Mouse (Mus musculus) midbrain, embryonic 15.5 days (tissue): Measurements from ENCODE around the gene Rassf6. TPM values are rescaled to one million over a fixed set of nuclear protein-coding genes. Genes with fewer than 3 reads are reported as not detected.
A peak's percentile ranks its signal among the peaks of the same experiment; 100 is the strongest.

Experiments used
- ATAC-seq: fragments of 200-750 bp; cut with Nextera tagmentation; replicated peaks from 2 replicates; pipeline ENCODE4 v1.8.0; 2017; ENCODE audit warnings: moderate TSS enrichment
- H3K27ac ChIP-seq: fragments of 300-500 bp; sonication (generic); 2 replicates; pipeline ENCODE4 v1.5.1; 2015; ENCODE audit warnings: mild to moderate bottlenecking, inconsistent platforms
- H3K27me3 ChIP-seq: fragments of 300-500 bp; sonication (generic); replicated peaks from 2 replicates; pipeline ENCODE4 v1.6.1; 2015; ENCODE audit warnings: inconsistent platforms
- H3K36me3 ChIP-seq: fragments of 300-500 bp; sonication (generic); replicated peaks from 2 replicates; pipeline ENCODE4 v1.6.1; 2015; ENCODE audit warnings: inconsistent platforms
- H3K4me1 ChIP-seq: fragments of 300-500 bp; sonication (generic); 2 replicates; pipeline ENCODE4 v1.6.1; 2015; ENCODE audit warnings: inconsistent platforms
- H3K4me2 ChIP-seq: fragments of 300-500 bp; sonication (generic); 2 replicates; pipeline ENCODE4 v1.6.1; 2015; ENCODE audit warnings: inconsistent platforms, mild to moderate bottlenecking, moderate library complexity
- H3K4me3 ChIP-seq: fragments of 300-500 bp; sonication (generic); 2 replicates; pipeline ENCODE4 v1.5.1; 2015; ENCODE audit warnings: mild to moderate bottlenecking, inconsistent platforms
- H3K9ac ChIP-seq: fragments of 300-500 bp; sonication (generic); 2 replicates; pipeline ENCODE4 v1.6.1; 2015; ENCODE audit warnings: mild to moderate bottlenecking, inconsistent platforms
- H3K9me3 ChIP-seq: fragments of 300-500 bp; sonication (generic); 2 replicates; pipeline ENCODE4 v1.6.1; 2016; ENCODE audit warnings: inconsistent platforms
- WGBS: fragments of 180-500 bp; shearing (Covaris S2); methylation state at CpG from one replicate; pipeline ENCODE4 v1.1.7; 2015; ENCODE audit warnings: mixed read lengths; 5-methylcytosine and 5-hydroxymethylcytosine counted together
- polyA plus RNA-seq: library from polyadenylated mRNA; unstranded; fragments of >200 nt; fragmentation: Nextera tagmentation; extraction: Ambion mirVana; gene quantifications from 2 replicates; pipeline ENCODE4 v1.2.1, GENCODE M21; 2015

The Rassf6 gene
- polyA plus RNA-seq = 1.4 and 1.8 TPM in 2 replicates

- WGBS = 14% methylated on average over 26 of the region's 26 CpGs
- Histone ChIP-seq H3K27me3 (no peaks in the 10 kb centered on the region), H3K4me2 (peak within 1 kb of the TSS; percentile 82), H3K9me3 (no peaks in the 10 kb centered on the region), H3K9ac (peak within 1 kb of the TSS; percentile 45), H3K27ac (no peak within 1 kb of the TSS), H3K36me3 (no peaks in the 10 kb centered on the region), H3K4me3 (peak within 1 kb of the TSS; percentile 52), H3K4me1 (peaks cover 6% of the 10 kb centered on the region; the same call in 1 of the 2 replicates)
- ATAC-seq = peak; percentile 88
These were observed at the start of gene Rassf6 for GRCm38 (mm10) chr5:90640286-90641217. Rassf6 (minus strand) TSS chr5:90640657.

DNA sequence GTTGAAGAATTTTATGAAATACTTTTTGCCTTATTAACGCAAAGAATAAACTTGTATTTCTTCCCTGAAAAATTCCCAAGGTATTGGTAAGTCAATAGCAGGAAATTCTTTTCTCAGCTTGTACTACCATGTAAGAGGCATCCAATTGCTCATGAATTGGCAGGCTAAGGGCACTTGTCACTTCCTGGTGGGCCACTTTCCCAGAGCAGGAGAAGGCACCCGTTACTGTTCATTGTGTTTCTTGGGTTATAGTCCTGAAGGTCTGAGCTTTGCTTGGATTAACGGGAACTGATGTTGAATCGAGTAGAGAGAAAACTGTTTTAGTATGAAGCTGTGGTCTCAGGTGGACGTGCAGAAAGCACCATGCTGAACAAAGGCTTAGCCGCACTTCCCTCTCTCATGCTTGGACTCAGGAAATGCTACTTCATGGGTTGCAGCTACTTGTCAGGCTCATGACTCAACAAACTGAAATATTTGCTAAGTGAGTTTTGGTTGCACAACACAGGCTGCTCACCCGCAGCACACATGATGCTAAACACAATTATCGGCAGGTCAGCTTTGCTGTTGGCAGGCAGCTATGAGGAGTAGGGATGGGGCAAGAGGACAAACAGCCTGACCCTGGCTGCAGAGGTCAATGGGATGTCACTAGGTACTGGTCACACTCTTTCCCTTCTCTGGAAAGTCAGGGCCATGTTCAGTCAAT lies 49.1 kb upstream of the Rassf6 start:
- WGBS = 91% methylated on average over 8 of the region's 8 CpGs
- no peak overlapping the region for H3K4me3 ChIP-seq

DNA sequence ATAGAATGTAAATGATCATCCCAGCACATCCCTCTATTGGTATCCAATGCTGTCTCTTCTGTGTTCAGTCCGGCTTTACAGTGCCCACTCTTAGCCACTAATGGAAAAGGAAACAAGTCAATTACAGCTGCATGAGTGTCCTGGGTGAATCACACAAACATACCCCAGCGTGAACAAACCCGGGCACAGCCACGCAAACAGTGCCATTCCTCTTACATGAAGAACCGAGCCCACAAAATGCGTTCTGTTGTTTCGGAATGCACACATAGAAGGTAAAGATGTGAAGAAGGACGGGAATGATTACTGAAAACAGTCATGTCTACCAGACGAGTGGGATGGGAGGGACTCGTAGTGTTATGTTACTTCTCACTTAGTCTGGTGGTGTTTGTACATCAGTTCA lies 47.5 kb upstream of the Rassf6 start:
- no peak for ATAC-seq
- no peak overlapping the region for H3K9ac ChIP-seq
- H3K27me3 ChIP-seq = no peaks in the 10 kb centered on the region
- no peaks in the 10 kb centered on the region for H3K4me1 ChIP-seq
- no peaks in the 10 kb centered on the region for H3K36me3 ChIP-seq
- H3K9me3 ChIP-seq = no peaks in the 10 kb centered on the region
- no peak overlapping the region for H3K4me2 ChIP-seq
- no peak overlapping the region for H3K27ac ChIP-seq
- WGBS = 94% methylated on average over 10 of the region's 10 CpGs
- no peak overlapping the region for H3K4me3 ChIP-seq

More for the DNA sequence above, 49.1 kb upstream of the Rassf6 start:
- H3K4me2 ChIP-seq = no peak overlapping the region
- H3K27me3 ChIP-seq = no peaks in the 10 kb centered on the region
- H3K9me3 ChIP-seq = no peaks in the 10 kb centered on the region
- no peak overlapping the region for H3K27ac ChIP-seq
- no peak overlapping the region for H3K9ac ChIP-seq
- H3K36me3 ChIP-seq = no peaks in the 10 kb centered on the region
- no peak for ATAC-seq
- no peaks in the 10 kb centered on the region for H3K4me1 ChIP-seq

DNA sequence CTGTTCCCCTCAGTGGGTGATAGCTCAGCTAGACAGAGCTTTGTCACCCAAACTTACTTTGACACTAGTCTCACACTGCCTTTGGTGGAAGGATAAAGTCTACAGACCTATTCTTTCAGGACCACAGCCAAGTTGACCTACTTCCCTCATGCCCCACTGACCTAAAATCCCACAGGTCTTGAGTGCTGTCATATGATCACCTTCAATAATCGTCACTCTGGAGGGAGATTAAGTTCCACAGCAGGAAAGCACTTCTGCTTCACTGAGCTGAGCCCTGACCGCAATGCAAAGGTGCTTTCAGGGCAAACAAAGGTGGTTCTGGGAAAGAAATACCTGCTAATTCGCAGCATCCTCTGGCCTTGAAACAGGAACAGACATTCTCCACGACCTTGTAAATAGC lies 44.5 kb upstream of the Rassf6 start:
- ATAC-seq = no peak
- Histone ChIP-seq H3K4me2 (no peak overlapping the region), H3K36me3 (no peaks in the 10 kb centered on the region), H3K27ac (no peak overlapping the region), H3K4me1 (no peaks in the 10 kb centered on the region), H3K27me3 (no peaks in the 10 kb centered on the region), H3K4me3 (no peak overlapping the region), H3K9ac (no peak overlapping the region), H3K9me3 (no peaks in the 10 kb centered on the region)
- 49% methylated on average over 4 of the region's 4 CpGs for WGBS

DNA sequence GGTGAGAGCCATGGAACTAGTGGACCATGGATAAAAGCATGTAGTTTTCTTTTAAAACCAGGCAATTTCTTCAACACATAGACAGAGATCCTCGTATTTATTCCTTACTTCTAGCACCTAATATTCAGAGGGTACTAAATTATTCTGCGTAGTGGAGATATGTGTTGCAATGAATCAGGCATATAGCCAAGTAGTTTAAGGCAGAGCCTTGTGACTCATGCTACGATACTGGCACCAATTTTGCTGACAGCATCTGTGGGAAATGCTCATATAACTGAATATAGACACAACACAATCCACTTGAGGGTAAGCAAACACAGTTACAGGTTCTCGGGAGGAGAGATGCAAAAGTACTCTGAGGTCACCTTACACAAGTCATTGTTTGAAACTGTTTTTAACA lies 41.4 kb upstream of the Rassf6 start:
- ATAC-seq = no peak
- no peaks in the 10 kb centered on the region for H3K36me3 ChIP-seq
- 91% methylated on average over 4 of the region's 4 CpGs for WGBS

DNA sequence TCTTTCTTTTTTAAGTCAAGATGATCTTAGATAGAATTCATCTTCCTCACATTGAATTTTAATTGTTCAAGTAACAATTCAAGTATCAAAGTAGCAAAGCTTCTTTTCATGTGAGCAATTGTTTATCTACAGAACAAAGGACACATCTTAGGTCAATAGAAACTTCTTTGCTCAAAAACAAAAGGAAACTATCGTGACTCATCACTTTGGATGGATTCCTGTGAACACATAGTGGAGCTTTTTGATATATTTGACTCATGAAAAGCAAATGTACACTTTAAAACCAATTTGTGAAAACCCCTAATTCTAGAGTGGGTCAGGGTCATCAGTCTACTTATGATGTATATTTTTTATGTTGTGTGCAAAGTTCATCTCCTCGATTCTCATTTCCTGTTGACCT lies 37.1 kb upstream of the Rassf6 start:
- Histone ChIP-seq H3K36me3 (no peaks in the 10 kb centered on the region), H3K4me2 (no peak overlapping the region), H3K27ac (no peak overlapping the region), H3K4me3 (no peak overlapping the region), H3K4me1 (no peaks in the 10 kb centered on the region), H3K9me3 (no peaks in the 10 kb centered on the region), H3K27me3 (no peaks in the 10 kb centered on the region), H3K9ac (no peak overlapping the region)
- 84% methylated on average over 2 of the region's 2 CpGs for WGBS
- no peak for ATAC-seq

More for the DNA sequence above, 41.4 kb upstream of the Rassf6 start:
- H3K9ac ChIP-seq = no peak overlapping the region
- H3K27me3 ChIP-seq = no peaks in the 10 kb centered on the region
- no peaks in the 10 kb centered on the region for H3K4me1 ChIP-seq
- H3K9me3 ChIP-seq = no peaks in the 10 kb centered on the region
- H3K4me3 ChIP-seq = no peak overlapping the region
- H3K4me2 ChIP-seq = no peak overlapping the region
- no peak overlapping the region for H3K27ac ChIP-seq

DNA sequence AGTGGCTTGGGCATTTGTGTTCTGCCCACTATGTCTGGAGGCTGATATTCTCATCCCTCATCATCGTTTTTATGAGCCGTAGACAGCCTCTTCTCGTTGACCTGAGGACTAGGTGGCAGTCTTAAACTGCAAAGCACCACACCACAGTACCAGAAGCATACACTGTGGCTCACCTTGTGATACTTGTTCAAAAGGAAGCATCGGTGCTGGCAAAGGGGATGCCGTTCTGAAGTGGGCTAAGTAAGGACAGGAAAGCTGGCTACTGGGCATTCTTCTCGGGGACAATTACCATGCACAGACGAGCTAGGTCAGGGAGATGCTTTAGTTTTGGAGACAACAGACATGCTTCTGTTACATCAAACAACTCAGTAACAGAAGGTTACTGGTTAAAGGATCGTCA lies 21.4 kb upstream of the Rassf6 start:
- peak; percentile 12; the same call in 1 of the 2 replicates for ATAC-seq
- H3K9me3 ChIP-seq = no peaks in the 10 kb centered on the region
- H3K4me2 ChIP-seq = no peak overlapping the region
- H3K27ac ChIP-seq = no peak overlapping the region
- H3K9ac ChIP-seq = no peak overlapping the region
- H3K27me3 ChIP-seq = no peaks in the 10 kb centered on the region
- no peak overlapping the region for H3K4me3 ChIP-seq
- H3K36me3 ChIP-seq = no peaks in the 10 kb centered on the region
- H3K4me1 ChIP-seq = no peaks in the 10 kb centered on the region
- 66% methylated on average over 8 of the region's 8 CpGs for WGBS

- Histone ChIP-seq H3K9ac (no peak overlapping the region), H3K9me3 (no peaks in the 10 kb centered on the region), H3K27me3 (no peaks in the 10 kb centered on the region), H3K27ac (no peak overlapping the region), H3K4me1 (no peaks in the 10 kb centered on the region), H3K4me2 (no peak overlapping the region), H3K36me3 (no peaks in the 10 kb centered on the region), H3K4me3 (no peak overlapping the region)
- peak; percentile 84 for ATAC-seq
- 21% methylated on average over 9 of the region's 9 CpGs for WGBS
These were observed 21.0 kb upstream of the Rassf6 start for GRCm38 (mm10) chr5:90661436-90661835.

GRCm38 (mm10) chr5:90660411-90660810 lies 20.0 kb upstream of the Rassf6 start:
- H3K4me2 ChIP-seq = no peak overlapping the region
- H3K4me3 ChIP-seq = no peak overlapping the region
- no peaks in the 10 kb centered on the region for H3K4me1 ChIP-seq
- 92% methylated on average over 5 of the region's 5 CpGs for WGBS
- no peaks in the 10 kb centered on the region for H3K27me3 ChIP-seq
- no peak for ATAC-seq
- H3K9ac ChIP-seq = no peak overlapping the region
- no peaks in the 10 kb centered on the region for H3K9me3 ChIP-seq
- no peak overlapping the region for H3K27ac ChIP-seq
- H3K36me3 ChIP-seq = no peaks in the 10 kb centered on the region

GRCm38 (mm10) chr5:90656681-90657080 lies 16.2 kb upstream of the Rassf6 start:
- Histone ChIP-seq H3K4me1 (no peaks in the 10 kb centered on the region), H3K27me3 (no peaks in the 10 kb centered on the region), H3K9me3 (no peaks in the 10 kb centered on the region), H3K27ac (no peak overlapping the region), H3K36me3 (no peaks in the 10 kb centered on the region), H3K9ac (no peak overlapping the region), H3K4me2 (no peak overlapping the region), H3K4me3 (no peak overlapping the region)
- no peak for ATAC-seq
- WGBS = 86% methylated on average over 6 of the region's 6 CpGs

GRCm38 (mm10) chr5:90655891-90656290 lies 15.4 kb upstream of the Rassf6 start:
- Histone ChIP-seq H3K27me3 (no peaks in the 10 kb centered on the region), H3K4me1 (no peaks in the 10 kb centered on the region), H3K9ac (no peak overlapping the region), H3K36me3 (no peaks in the 10 kb centered on the region), H3K9me3 (no peaks in the 10 kb centered on the region), H3K4me2 (no peak overlapping the region), H3K4me3 (no peak overlapping the region), H3K27ac (no peak overlapping the region)
- ATAC-seq = no peak
- WGBS = 59% methylated on average over 13 of the region's 13 CpGs

DNA sequence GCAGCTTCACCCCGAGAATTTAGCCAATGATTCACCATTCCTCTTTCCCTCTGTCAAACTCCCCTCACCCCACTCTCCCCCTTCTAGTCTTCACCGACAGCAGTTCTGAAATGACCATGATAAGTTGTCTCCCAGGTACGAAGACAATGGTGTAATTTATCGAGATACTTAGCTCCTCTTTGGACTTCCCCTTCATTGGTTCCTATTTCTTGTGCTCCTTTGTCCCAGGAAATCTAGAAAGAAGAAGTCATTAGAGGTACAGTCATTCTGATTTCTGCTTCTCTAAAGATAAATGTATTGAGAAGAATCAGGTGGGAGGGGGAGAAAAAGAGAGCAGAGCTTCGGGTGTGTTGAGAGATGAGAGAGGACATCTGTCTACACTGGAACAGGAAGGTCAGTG lies 14.3 kb upstream of the Rassf6 start:
- Histone ChIP-seq H3K9ac (no peak overlapping the region), H3K4me3 (no peak overlapping the region), H3K9me3 (no peaks in the 10 kb centered on the region), H3K27me3 (no peaks in the 10 kb centered on the region), H3K27ac (no peak overlapping the region), H3K36me3 (no peaks in the 10 kb centered on the region), H3K4me2 (no peak overlapping the region), H3K4me1 (no peaks in the 10 kb centered on the region)
- 81% methylated on average over 5 of the region's 5 CpGs for WGBS
- ATAC-seq = no peak
